Mouse (Mus musculus): ENCODE measurements around the gene Zan. TPM values are rescaled to one million over a fixed set of nuclear protein-coding genes. Genes with fewer than 3 reads are reported as not detected.

Zan gene
- total and polyA plus RNA-seq, 3 experiments = 0.15 TPM; not detected in 2

- H3K9ac ChIP-seq (ENCODE audit: control insufficient read depth, low read depth, low read length, poor library complexity, severe bottlenecking) = no peak overlapping the region
- H3K4me1 ChIP-seq (ENCODE audit: control insufficient read depth in 1 of 2, insufficient read depth in 2 of 2, low read length in 2 of 2) = peaks cover 2 to 8% of the 10 kb centered on the region in 2 experiments; a peak in 3 of 4 replicates
- TF ChIP-seq MYB (IDR thresholded peaks at IDR 0.05; ENCODE audit: low read depth, low read length) (no peak), NRF1 (IDR thresholded peaks at IDR 0.05; ENCODE audit: insufficient read depth, low read depth, low read length, poor library complexity, severe bottlenecking) (no peak), MAFK (IDR thresholded peaks at IDR 0.05; ENCODE audit: borderline replicate concordance, low read depth, low read length) (no peak), JUND (IDR thresholded peaks at IDR 0.05; ENCODE audit: low read depth, low read length) (no peak), ZNF384 (IDR thresholded peaks at IDR 0.05; ENCODE audit: low read depth, low read length) (no peak), TAL1 (IDR thresholded peaks at IDR 0.05; ENCODE audit: low read length) (no peak), MAZ (IDR thresholded peaks at IDR 0.05; ENCODE audit: low read depth, low read length) (no peak), CTCF (IDR thresholded peaks at IDR 0.05 in 2 of 3, conservative IDR thresholded peaks at IDR 0.05 in 1 of 3; ENCODE audit: control insufficient read depth in 1 of 3, insufficient read depth in 1 of 3, low read depth in 2 of 3, low read length in 3 of 3, poor library complexity in 1 of 3, severe bottlenecking in 1 of 3) (no peak), EP300 (IDR thresholded peaks at IDR 0.05; ENCODE audit: low read depth in 1 of 2, low read length in 2 of 2) (no peak), NELFE (IDR thresholded peaks at IDR 0.05; ENCODE audit: low read depth, low read length) (no peak), RCOR1 (IDR thresholded peaks at IDR 0.05; ENCODE audit: low read depth, low read length) (no peak), UBTF (IDR thresholded peaks at IDR 0.05; ENCODE audit: borderline replicate concordance, insufficient read depth, low read depth, low read length) (no peak), MAX (IDR thresholded peaks at IDR 0.05; ENCODE audit: low read length) (no peak), CHD2 (IDR thresholded peaks at IDR 0.05; ENCODE audit: low read length) (no peak), GATA1 (IDR thresholded peaks at IDR 0.05; ENCODE audit: low read depth, low read length) (no peak), ELF1 (IDR thresholded peaks at IDR 0.05; ENCODE audit: low read depth, low read length) (no peak), TCF12 (IDR thresholded peaks at IDR 0.05; ENCODE audit: low read depth, low read length) (no peak)
- H3K79me2 ChIP-seq (ENCODE audit: control insufficient read depth, insufficient read depth, low read length, poor library complexity) = no peaks in the 10 kb centered on the region
- H3K36me3 ChIP-seq (ENCODE audit: control insufficient read depth in 1 of 2, insufficient read depth in 2 of 2, low read length in 2 of 2) = peaks cover 0 to 9% of the 10 kb centered on the region in 2 experiments; a peak in 2 of 4 replicates
- H3K9me3 ChIP-seq (replicated peaks; ENCODE audit: insufficient read depth, low read length) = no peaks in the 10 kb centered on the region
- no peak overlapping the region for H3K4me3 ChIP-seq (ENCODE audit: control insufficient read depth in 1 of 2, insufficient read depth in 1 of 2, low read depth in 2 of 2, low read length in 2 of 2)
- H3K27ac ChIP-seq (ENCODE audit: control insufficient read depth, low read depth, low read length) = no peak overlapping the region
- H3K27me3 ChIP-seq (ENCODE audit: control insufficient read depth in 1 of 2, insufficient read depth in 2 of 2, low read length in 2 of 2) = no peaks in the 10 kb centered on the region
- DNase-seq (ENCODE audit: low read depth, low spot score) = no peak
Observed at GRCm38 (mm10) chr5:137330910-137331309, 146.0 kb downstream of the Zan start.

Other genes starting within 250 kb of the Zan start
- gene Ache, start 189.5 kb downstream of the Zan start, total RNA-seq (2012; rRNA removed) = 3.4 and 7.0 TPM in 2 replicates
- 10 to 100 TPM in 1 of 2 experiments, not detected in 1; 16.8 TPM for gene Ache, start 189.5 kb downstream of the Zan start, polyA plus RNA-seq (2012; ENCODE audit: insufficient read depth in 1 of 2, insufficient read length in 2 of 2, low read depth in 1 of 2, low replicate concordance in 2 of 2, missing spikeins in 1 of 2)
- gene Ufsp1, start 182.4 kb downstream of the Zan start, total RNA-seq (2012; rRNA removed) = 4.7 and 6.9 TPM in 2 replicates
- 10 to 100 TPM in 1 of 2 experiments, not detected in 1; 16.1 TPM for gene Ufsp1, start 182.4 kb downstream of the Zan start, polyA plus RNA-seq (2012; ENCODE audit: insufficient read depth in 1 of 2, insufficient read length in 2 of 2, low read depth in 1 of 2, low replicate concordance in 2 of 2, missing spikeins in 1 of 2)
- 235 and 291 TPM in 2 replicates for gene Srrt, start 169.4 kb downstream of the Zan start, total RNA-seq (2012; rRNA removed)
- 100 to 1,000 TPM in 1 of 2 experiments, not detected in 1; 454 TPM for gene Srrt, start 169.4 kb downstream of the Zan start, polyA plus RNA-seq (2012; ENCODE audit: insufficient read depth in 1 of 2, insufficient read length in 2 of 2, low read depth in 1 of 2, low replicate concordance in 2 of 2, missing spikeins in 1 of 2)
- gene Trip6, start 162.7 kb downstream of the Zan start, total RNA-seq (2012; rRNA removed) = 0.46 and 0.58 TPM in 2 replicates
- 1 to 10 TPM in 1 of 2 experiments, not detected in 1; 2.1 TPM for gene Trip6, start 162.7 kb downstream of the Zan start, polyA plus RNA-seq (2012; ENCODE audit: insufficient read depth in 1 of 2, insufficient read length in 2 of 2, low read depth in 1 of 2, low replicate concordance in 2 of 2, missing spikeins in 1 of 2)
- gene Slc12a9, start 143.5 kb downstream of the Zan start, total RNA-seq (2012; rRNA removed) = 7.1 and 8.8 TPM in 2 replicates
- 10 to 100 TPM in 1 of 2 experiments, not detected in 1; 12.1 TPM for gene Slc12a9, start 143.5 kb downstream of the Zan start, polyA plus RNA-seq (2012; ENCODE audit: insufficient read depth in 1 of 2, insufficient read length in 2 of 2, low read depth in 1 of 2, low replicate concordance in 2 of 2, missing spikeins in 1 of 2)
- 0.07 and 0.12 TPM in 2 replicates for gene Ephb4, start 127.0 kb downstream of the Zan start, total RNA-seq (2012; rRNA removed)
- gene Ephb4, start 127.0 kb downstream of the Zan start, polyA plus RNA-seq (2012; ENCODE audit: insufficient read depth in 1 of 2, insufficient read length in 2 of 2, low read depth in 1 of 2, low replicate concordance in 2 of 2, missing spikeins in 1 of 2) = under 1 TPM in 1 of 2 experiments, not detected in 1; 0.08 TPM
- gene Pop7, start 25.5 kb upstream of the Zan start, total RNA-seq (2012; rRNA removed) = 73.8 and 79.8 TPM in 2 replicates
- 10 to 100 TPM in 1 of 2 experiments, not detected in 1; 61.1 TPM for gene Pop7, start 25.5 kb upstream of the Zan start, polyA plus RNA-seq (2012; ENCODE audit: insufficient read depth in 1 of 2, insufficient read length in 2 of 2, low read depth in 1 of 2, low replicate concordance in 2 of 2, missing spikeins in 1 of 2)
- 5.1 and 6.8 TPM in 2 replicates for gene Gigyf1, start 41.5 kb upstream of the Zan start, total RNA-seq (2012; rRNA removed)
- gene Gigyf1, start 41.5 kb upstream of the Zan start, polyA plus RNA-seq (2012; ENCODE audit: insufficient read depth in 1 of 2, insufficient read length in 2 of 2, low read depth in 1 of 2, low replicate concordance in 2 of 2, missing spikeins in 1 of 2) = 10 to 100 TPM in 1 of 2 experiments, not detected in 1; 24.6 TPM
- not detected in 2 replicates for gene Epo, start 56.2 kb upstream of the Zan start, total RNA-seq (2012; rRNA removed)
- gene Epo, start 56.2 kb upstream of the Zan start, polyA plus RNA-seq (2012; ENCODE audit: insufficient read depth in 1 of 2, insufficient read length in 2 of 2, low read depth in 1 of 2, low replicate concordance in 2 of 2, missing spikeins in 1 of 2) = not detected
- gene Gnb2, start 56.4 kb upstream of the Zan start, total RNA-seq (2012; rRNA removed) = 531 and 548 TPM in 2 replicates
- gene Gnb2, start 56.4 kb upstream of the Zan start, polyA plus RNA-seq (2012; ENCODE audit: insufficient read depth in 1 of 2, insufficient read length in 2 of 2, low read depth in 1 of 2, low replicate concordance in 2 of 2, missing spikeins in 1 of 2) = 100 to 1,000 TPM in 1 of 2 experiments, not detected in 1; 550 TPM
- 0.15 TPM in 1 of 2 replicates, not detected in the other for gene Actl6b, start 76.5 kb upstream of the Zan start, total RNA-seq (2012; rRNA removed)
- not detected for gene Actl6b, start 76.5 kb upstream of the Zan start, polyA plus RNA-seq (2012; ENCODE audit: insufficient read depth in 1 of 2, insufficient read length in 2 of 2, low read depth in 1 of 2, low replicate concordance in 2 of 2, missing spikeins in 1 of 2)
- 76.9 and 96.2 TPM in 2 replicates for gene Tfr2, start 92.8 kb upstream of the Zan start, total RNA-seq (2012; rRNA removed)
- 100 to 1,000 TPM in 1 of 2 experiments, not detected in 1; 112 TPM for gene Tfr2, start 92.8 kb upstream of the Zan start, polyA plus RNA-seq (2012; ENCODE audit: insufficient read depth in 1 of 2, insufficient read length in 2 of 2, low read depth in 1 of 2, low replicate concordance in 2 of 2, missing spikeins in 1 of 2)
- gene Mospd3, start 124.0 kb upstream of the Zan start, total RNA-seq (2012; rRNA removed) = 11.9 and 12.4 TPM in 2 replicates
- 100 to 1,000 TPM in 1 of 2 experiments, not detected in 1; 144 TPM for gene Mospd3, start 124.0 kb upstream of the Zan start, polyA plus RNA-seq (2012; ENCODE audit: insufficient read depth in 1 of 2, insufficient read length in 2 of 2, low read depth in 1 of 2, low replicate concordance in 2 of 2, missing spikeins in 1 of 2)
- gene Pcolce, start 136.7 kb upstream of the Zan start, total RNA-seq (2012; rRNA removed) = 0.07 and 0.23 TPM in 2 replicates
- under 1 TPM in 1 of 2 experiments, not detected in 1; 0.77 TPM for gene Pcolce, start 136.7 kb upstream of the Zan start, polyA plus RNA-seq (2012; ENCODE audit: insufficient read depth in 1 of 2, insufficient read length in 2 of 2, low read depth in 1 of 2, low replicate concordance in 2 of 2, missing spikeins in 1 of 2)
- gene Fbxo24, start 151.9 kb upstream of the Zan start, total RNA-seq (2012; rRNA removed) = 0.13 and 0.42 TPM in 2 replicates
- under 1 TPM in 1 of 2 experiments, not detected in 1; 0.46 TPM for gene Fbxo24, start 151.9 kb upstream of the Zan start, polyA plus RNA-seq (2012; ENCODE audit: insufficient read depth in 1 of 2, insufficient read length in 2 of 2, low read depth in 1 of 2, low replicate concordance in 2 of 2, missing spikeins in 1 of 2)
- gene Lrch4, start 152.1 kb upstream of the Zan start, total RNA-seq (2012; rRNA removed) = 9.1 and 9.7 TPM in 2 replicates
- 100 to 1,000 TPM in 1 of 2 experiments, 10 to 100 TPM in 1; 47.0 to 239 TPM for gene Lrch4, start 152.1 kb upstream of the Zan start, polyA plus RNA-seq (2012; ENCODE audit: insufficient read depth in 1 of 2, insufficient read length in 2 of 2, low read depth in 1 of 2, low replicate concordance in 2 of 2, missing spikeins in 1 of 2)
- gene Gm20605, start 152.1 kb upstream of the Zan start, total RNA-seq (2012; rRNA removed) = 2.4 and 2.5 TPM in 2 replicates
- gene Gm20605, start 152.1 kb upstream of the Zan start, polyA plus RNA-seq (2012; ENCODE audit: insufficient read depth in 1 of 2, insufficient read length in 2 of 2, low read depth in 1 of 2, low replicate concordance in 2 of 2, missing spikeins in 1 of 2) = 10 to 100 TPM in 1 of 2 experiments, not detected in 1; 12.7 TPM
- gene Sap25, start 164.3 kb upstream of the Zan start, total RNA-seq (2012; rRNA removed) = 1.9 and 3.0 TPM in 2 replicates
- 10 to 100 TPM in 1 of 2 experiments, not detected in 1; 22.7 TPM for gene Sap25, start 164.3 kb upstream of the Zan start, polyA plus RNA-seq (2012; ENCODE audit: insufficient read depth in 1 of 2, insufficient read length in 2 of 2, low read depth in 1 of 2, low replicate concordance in 2 of 2, missing spikeins in 1 of 2)
- 0.10 TPM in 1 of 2 replicates, not detected in the other for gene Irs3, start 168.7 kb upstream of the Zan start, total RNA-seq (2012; rRNA removed)
- not detected for gene Irs3, start 168.7 kb upstream of the Zan start, polyA plus RNA-seq (2012; ENCODE audit: insufficient read depth in 1 of 2, insufficient read length in 2 of 2, low read depth in 1 of 2, low replicate concordance in 2 of 2, missing spikeins in 1 of 2)
- gene Agfg2, start 207.7 kb upstream of the Zan start, total RNA-seq (2012; rRNA removed) = 18.7 and 30.0 TPM in 2 replicates
- gene Agfg2, start 207.7 kb upstream of the Zan start, polyA plus RNA-seq (2012; ENCODE audit: insufficient read depth in 1 of 2, insufficient read length in 2 of 2, low read depth in 1 of 2, low replicate concordance in 2 of 2, missing spikeins in 1 of 2) = 10 to 100 TPM in 1 of 2 experiments, not detected in 1; 38.9 TPM